Mouse (Mus musculus) cerebellum, adult 2 months (tissue): Measurements from ENCODE around the gene Crabp1.

Experiments
- CTCF ChIP-seq: fragments of 200-500 bp; IDR thresholded peaks from 2 replicates; pipeline ENCODE4 v1.5.1; 2011; ENCODE audit warnings: low read depth, mild to moderate bottlenecking, control low read depth, low read length, moderate library complexity, borderline replicate concordance; ENCODE audit not compliant: insufficient read depth
- POLR2A ChIP-seq: fragments of 200-500 bp; IDR thresholded peaks from 2 replicates; pipeline ENCODE4 v1.6.1; 2011; ENCODE audit warnings: low read length, control low read depth, borderline replicate concordance; ENCODE audit not compliant: insufficient read depth

- TF ChIP-seq CTCF (no peak), POLR2A (no peak)
These were observed 5.7 kb downstream of the Crabp1 start for GRCm38 (mm10) chr9:54770140-54770780.
